Mouse (Mus musculus) small intestine, adult 2 months (tissue): ENCODE measurements around the gene Fam3c.

Experiments
- CTCF ChIP-seq: fragments of 200-500 bp; IDR thresholded peaks from 2 replicates; pipeline ENCODE4 v1.5.1; 2012; ENCODE audit warnings: low read depth, mild to moderate bottlenecking, control low read depth, inconsistent platforms, low read length, moderate library complexity, mixed read lengths; ENCODE audit not compliant: insufficient replicate concordance, insufficient read length; ENCODE audit errors: extremely low read depth
- POLR2A ChIP-seq: fragments of 200-500 bp; IDR thresholded peaks from 2 replicates; pipeline ENCODE4 v1.6.1; 2012; ENCODE audit warnings: low read depth, mild to moderate bottlenecking, control low read depth, inconsistent platforms, low read length, moderate library complexity

DNA sequence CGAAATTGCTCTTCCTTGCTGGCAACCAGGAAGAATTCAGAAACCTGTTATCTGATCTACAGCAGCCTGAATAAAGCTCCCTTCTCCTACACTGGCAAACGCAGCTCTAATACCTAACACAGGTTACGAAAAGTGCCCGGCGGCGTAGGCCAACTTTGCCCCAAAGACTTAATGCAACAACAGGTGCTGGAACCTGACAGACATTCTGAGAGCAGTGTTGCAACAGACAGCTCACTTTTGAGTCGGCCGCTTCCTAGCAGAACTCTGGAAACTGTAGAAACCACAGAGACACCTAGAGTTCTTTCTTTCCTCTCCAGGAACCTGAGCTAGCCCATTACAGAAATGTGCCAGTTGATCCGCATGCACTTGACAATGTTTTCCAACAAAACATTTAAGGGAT is 4.5 kb downstream of the Fam3c start:
- no peak for TF ChIP-seq CTCF
- TF ChIP-seq POLR2A = no peak
